Mouse (Mus musculus) lung, embryonic 14.5 days (tissue): ENCODE data around the gene Golga4. TPM values are rescaled to one million over a fixed set of nuclear protein-coding genes. Genes with fewer than 3 reads are reported as not detected.

Source experiments
- ATAC-seq: fragments of 200-750 bp; cut with Nextera tagmentation; 2 replicates; pipeline ENCODE4 v1.8.0; 2017; ENCODE audit warnings: mild to moderate bottlenecking, moderate TSS enrichment, moderate library complexity; ENCODE audit not compliant: insufficient read depth
- DNase-seq: peaks from one replicate; pipeline ENCODE4 v3.0.0-alpha.2; 2015
- H3K27ac ChIP-seq: fragments of 300-500 bp; sonication (generic); 2 replicates; pipeline ENCODE4 v1.5.1; 2014; ENCODE audit warnings: low read depth, mild to moderate bottlenecking, moderate library complexity
- H3K27me3 ChIP-seq: fragments of 300-500 bp; sonication (generic); 2 replicates; pipeline ENCODE4 v1.6.1; 2014; ENCODE audit warnings: low read length, control low read depth; ENCODE audit not compliant: insufficient read depth
- H3K36me3 ChIP-seq: fragments of 300-500 bp; sonication (generic); 2 replicates; pipeline ENCODE4 v1.6.1; 2014; ENCODE audit warnings: control low read depth; ENCODE audit not compliant: insufficient read depth
- H3K4me1 ChIP-seq: fragments of 300-500 bp; sonication (generic); 2 replicates; pipeline ENCODE4 v1.6.1; 2014; ENCODE audit warnings: antibody characterized with exemption, control low read depth; ENCODE audit not compliant: insufficient read depth
- H3K4me2 ChIP-seq: fragments of 300-500 bp; sonication (generic); 2 replicates; pipeline ENCODE4 v1.6.1; 2014; ENCODE audit warnings: mild to moderate bottlenecking
- H3K4me3 ChIP-seq: fragments of 300-500 bp; sonication (generic); 2 replicates; pipeline ENCODE4 v1.5.1; 2014; ENCODE audit warnings: low read depth, low read length
- H3K9ac ChIP-seq: fragments of 300-500 bp; sonication (generic); 2 replicates; pipeline ENCODE4 v1.6.1; 2014
- H3K9me3 ChIP-seq: fragments of 300-500 bp; sonication (generic); 2 replicates; pipeline ENCODE4 v1.6.1; 2016; ENCODE audit warnings: low read depth, low read length, control low read depth
- CTCF ChIP-seq: IDR thresholded peaks from 2 replicates; pipeline ENCODE4 v1.5.1; 2016; ENCODE audit warnings: antibody characterized with exemption, low read depth
- WGBS: fragments of 180-500 bp; shearing (Covaris S2); extraction: QIAGEN DNeasy Blood & Tissue Kit; methylation state at CpG from one replicate; pipeline ENCODE4 v1.1.7; 2014; 5-methylcytosine and 5-hydroxymethylcytosine counted together
- polyA plus RNA-seq: library from polyadenylated mRNA; unstranded; fragments of >200 nt; fragmentation: Nextera tagmentation; extraction: Ambion mirVana; gene quantifications from 2 replicates; pipeline ENCODE4 v1.2.1, GENCODE M21; 2014

The Golga4 gene
- 44.1 and 53.3 TPM in 2 replicates for polyA plus RNA-seq

DNA sequence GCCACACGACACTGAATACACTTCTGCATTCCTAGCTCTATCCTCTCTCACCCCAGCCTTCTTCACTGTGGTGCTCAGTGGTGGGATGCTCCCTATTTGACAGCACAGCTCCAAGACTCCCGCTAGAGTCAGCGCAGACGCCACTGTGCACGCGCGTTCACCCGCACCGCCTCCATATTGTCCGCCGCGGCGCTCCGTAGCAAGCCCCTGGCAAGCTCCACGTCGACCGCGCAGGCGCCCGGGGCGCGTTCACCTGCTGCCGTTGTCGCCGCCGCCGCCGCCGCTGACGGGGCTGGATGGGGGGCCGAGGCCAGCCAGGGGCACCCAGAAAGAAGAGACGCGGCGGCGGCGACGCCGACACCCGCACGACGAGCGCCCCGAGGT, at the start of gene Golga4:
Golga4 (plus strand) TSS at position 248 of the 384 bp plus-strand sequence.
- Histone ChIP-seq H3K4me2 (peak within 1 kb of the TSS; percentile 98), H3K4me3 (peak within 1 kb of the TSS; percentile 97), H3K27ac (peak within 1 kb of the TSS; percentile 54; the same call in 1 of the 2 replicates), H3K4me1 (peaks cover 5% of the 10 kb centered on the region; the same call in 1 of the 2 replicates), H3K9ac (peak within 1 kb of the TSS; percentile 83), H3K9me3 (no peaks in the 10 kb centered on the region), H3K36me3 (no peaks in the 10 kb centered on the region), H3K27me3 (no peaks in the 10 kb centered on the region)
- DNase-seq = peak; percentile 93
- peak; percentile 91 for ATAC-seq
- WGBS = 1% methylated on average over 42 of the region's 43 CpGs
- TF ChIP-seq CTCF = no peak

DNA sequence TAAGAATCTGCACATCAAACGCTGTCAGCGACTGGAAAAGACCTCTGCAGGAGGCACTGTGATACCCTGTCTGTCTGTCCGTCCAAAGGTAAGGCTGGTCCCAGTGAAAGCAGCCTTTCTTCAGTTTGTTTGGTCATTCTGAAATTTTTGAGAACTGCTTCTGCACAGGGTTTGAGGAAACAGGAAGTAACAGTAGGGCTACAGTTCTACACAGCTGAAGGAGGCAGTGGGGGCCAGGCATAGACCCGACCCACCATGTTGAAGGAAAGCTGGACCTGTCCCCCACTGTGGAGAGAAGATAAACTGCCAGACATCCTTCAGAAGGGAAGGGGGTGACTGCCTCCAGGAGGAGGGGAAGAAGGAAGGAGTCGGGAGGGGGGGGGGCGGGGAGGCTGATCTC, 49.7 kb upstream of the Golga4 start:
- no peak overlapping the region for H3K4me2 ChIP-seq
- no peak overlapping the region for H3K9ac ChIP-seq
- no peak for DNase-seq
- ATAC-seq = no peak
- no peak overlapping the region for H3K4me3 ChIP-seq
- no peaks in the 10 kb centered on the region for H3K4me1 ChIP-seq
- no peaks in the 10 kb centered on the region for H3K9me3 ChIP-seq
- no peaks in the 10 kb centered on the region; the same call in 1 of the 2 replicates for H3K27me3 ChIP-seq
- no peak overlapping the region for H3K27ac ChIP-seq
- no peaks in the 10 kb centered on the region for H3K36me3 ChIP-seq
- TF ChIP-seq CTCF = no peak
- 26% methylated on average over 6 of the region's 6 CpGs for WGBS

DNA sequence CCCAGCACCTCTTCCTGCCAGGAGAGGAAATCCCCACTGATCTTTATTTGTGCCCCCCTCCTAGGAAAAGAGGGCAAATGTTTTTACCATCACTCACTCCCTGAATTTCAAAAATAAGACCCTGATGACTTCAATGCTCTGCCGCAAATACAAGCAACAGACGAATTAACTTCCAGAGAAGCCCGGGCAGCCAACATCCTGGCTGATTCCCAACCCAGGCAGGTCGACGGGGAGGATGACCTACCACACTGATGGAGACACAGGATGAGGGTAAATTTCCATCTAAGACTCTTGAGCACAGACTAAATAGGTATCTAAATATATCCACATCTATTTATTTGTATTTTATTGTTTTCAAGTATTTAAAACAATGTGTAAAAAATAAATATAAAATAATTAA, 48.0 kb upstream of the Golga4 start:
- H3K36me3 ChIP-seq = no peaks in the 10 kb centered on the region
- 12% methylated on average over 5 of the region's 5 CpGs for WGBS
- no peak for TF ChIP-seq CTCF
- DNase-seq (no peak), ATAC-seq (no peak)
- H3K4me1 ChIP-seq = no peaks in the 10 kb centered on the region
- H3K9ac ChIP-seq = no peak overlapping the region
- no peak overlapping the region for H3K4me2 ChIP-seq
- H3K9me3 ChIP-seq = no peaks in the 10 kb centered on the region
- no peaks in the 10 kb centered on the region; the same call in 1 of the 2 replicates for H3K27me3 ChIP-seq
- H3K27ac ChIP-seq = no peak overlapping the region
- no peak overlapping the region for H3K4me3 ChIP-seq

DNA sequence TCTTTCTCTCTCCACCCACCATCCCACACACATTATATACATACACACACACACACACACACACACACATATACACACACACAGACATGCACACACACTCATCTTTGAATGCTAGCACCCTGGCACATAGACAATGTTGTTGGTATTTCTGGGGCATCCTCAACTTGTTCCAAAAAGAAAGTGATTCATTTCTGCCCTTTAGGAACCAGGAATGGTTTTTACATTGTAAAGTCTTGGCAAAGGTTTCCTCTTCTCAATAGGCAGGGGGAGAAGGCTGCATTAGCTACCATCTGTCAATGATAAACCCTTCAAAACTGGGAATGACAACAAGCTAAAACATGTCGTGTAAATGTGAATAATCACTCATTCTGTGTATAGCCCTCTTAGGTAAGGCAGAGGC, 42.0 kb upstream of the Golga4 start:
- DNase-seq = no peak
- Histone ChIP-seq H3K4me1 (no peaks in the 10 kb centered on the region), H3K27ac (no peak overlapping the region), H3K36me3 (no peaks in the 10 kb centered on the region), H3K4me3 (no peak overlapping the region), H3K27me3 (peaks cover 25% of the 10 kb centered on the region), H3K9ac (no peak overlapping the region), H3K9me3 (no peaks in the 10 kb centered on the region), H3K4me2 (no peak overlapping the region)
- no peak for TF ChIP-seq CTCF
- WGBS = 53% methylated on average over 1 of the region's 1 CpGs
- no peak for ATAC-seq

DNA sequence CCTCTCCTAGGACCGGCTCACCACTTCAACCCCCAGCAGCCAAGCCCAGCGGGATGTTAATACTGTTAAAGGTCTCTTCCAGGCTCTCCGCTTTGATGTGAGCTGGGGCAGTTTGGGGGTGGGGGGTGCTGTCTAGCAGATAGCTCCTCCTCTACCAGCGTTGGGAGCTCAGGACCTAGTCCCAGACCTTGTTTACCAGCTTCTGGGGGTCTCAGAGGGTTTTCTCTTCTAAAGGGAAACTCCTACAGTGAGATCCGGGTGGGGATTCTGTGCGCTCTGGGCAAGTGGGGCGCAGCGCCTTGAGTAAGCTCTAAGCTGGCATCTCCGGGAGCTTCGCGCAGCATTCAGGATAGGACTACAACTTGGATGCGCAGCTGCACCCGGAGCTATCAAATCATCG, 37.8 kb upstream of the Golga4 start:
- no peak overlapping the region for H3K9ac ChIP-seq
- no peaks in the 10 kb centered on the region for H3K4me1 ChIP-seq
- 4% methylated on average over 14 of the region's 14 CpGs for WGBS
- H3K4me3 ChIP-seq = no peak overlapping the region
- H3K4me2 ChIP-seq = no peak overlapping the region
- H3K27ac ChIP-seq = no peak overlapping the region
- ATAC-seq = no peak
- H3K27me3 ChIP-seq = peaks cover 52% of the 10 kb centered on the region
- H3K36me3 ChIP-seq = no peaks in the 10 kb centered on the region
- no peak for TF ChIP-seq CTCF
- no peaks in the 10 kb centered on the region for H3K9me3 ChIP-seq
- no peak for DNase-seq

DNA sequence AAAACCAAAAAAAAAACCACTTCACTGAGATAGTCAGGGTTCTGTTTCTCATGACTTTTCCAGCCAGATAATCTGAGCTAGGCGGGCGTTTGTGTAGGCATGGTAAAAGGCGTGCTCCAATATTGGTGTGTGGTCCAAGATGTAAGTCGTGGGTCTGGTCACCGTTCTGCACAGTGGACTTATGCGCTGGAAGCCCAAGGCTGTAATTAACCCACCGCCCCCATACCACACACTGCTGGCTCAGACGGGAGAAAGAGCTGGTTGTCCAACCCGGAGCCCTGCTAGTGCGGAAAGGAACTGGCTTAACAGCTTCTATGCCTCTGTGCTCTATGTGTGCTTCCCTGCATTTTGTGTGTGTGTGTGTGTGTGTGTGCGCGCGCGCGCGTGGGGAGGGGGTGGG, 36.8 kb upstream of the Golga4 start:
- no peak overlapping the region for H3K4me2 ChIP-seq
- no peaks in the 10 kb centered on the region for H3K4me1 ChIP-seq
- ATAC-seq = no peak
- no peak overlapping the region for H3K27ac ChIP-seq
- peaks cover 53% of the 10 kb centered on the region for H3K27me3 ChIP-seq
- H3K4me3 ChIP-seq = no peak overlapping the region
- no peak for DNase-seq
- H3K9ac ChIP-seq = no peak overlapping the region
- H3K36me3 ChIP-seq = no peaks in the 10 kb centered on the region
- no peaks in the 10 kb centered on the region for H3K9me3 ChIP-seq
- 12% methylated on average over 16 of the region's 16 CpGs for WGBS
- no peak for TF ChIP-seq CTCF

DNA sequence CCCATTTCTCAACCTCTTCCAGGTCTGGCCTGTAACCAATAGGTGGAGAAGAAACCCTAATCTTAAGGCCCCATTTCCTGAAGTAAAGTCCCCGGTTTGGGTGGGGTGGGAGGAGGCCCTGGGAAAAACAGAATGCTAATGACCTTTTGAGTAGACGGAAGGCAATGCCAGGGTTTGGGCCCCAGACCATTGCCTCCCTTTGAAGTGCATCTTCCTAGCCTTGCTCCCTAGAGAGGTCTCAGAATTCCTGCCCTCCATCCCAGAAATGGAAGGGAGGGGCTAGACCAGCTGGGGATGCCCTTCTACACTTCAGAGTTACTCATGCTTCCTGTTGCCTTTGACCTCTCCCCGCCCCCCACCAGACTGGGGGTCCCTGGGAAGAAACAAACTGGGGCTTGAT, 34.8 kb upstream of the Golga4 start:
- Histone ChIP-seq H3K9ac (no peak overlapping the region), H3K9me3 (no peaks in the 10 kb centered on the region), H3K27me3 (peaks cover 69% of the 10 kb centered on the region), H3K4me3 (no peak overlapping the region), H3K27ac (no peak overlapping the region), H3K36me3 (no peaks in the 10 kb centered on the region), H3K4me2 (no peak overlapping the region), H3K4me1 (no peaks in the 10 kb centered on the region)
- no peak for ATAC-seq
- WGBS = 20% methylated on average over 3 of the region's 3 CpGs
- TF ChIP-seq CTCF = no peak
- no peak for DNase-seq
